Mouse (Mus musculus) heart, embryonic 11.5 days (tissue): ENCODE measurements at regions not wholly inside any gene's neighbourhood (a gene's known extent, or its start where the extent isn't known, plus 50 kb on each side); places are given as distances from the start of the nearest gene placed in this dataset.

ENCODE experiments used
- ATAC-seq: fragments of 200-750 bp; cut with Nextera tagmentation; replicated peaks from 2 replicates; pipeline ENCODE4 v1.8.0; 2017; ENCODE audit warnings: moderate library complexity; ENCODE audit not compliant: insufficient number of reproducible peaks, low FRiP score, low TSS enrichment
- H3K27ac ChIP-seq: fragments of 300-500 bp; sonication (generic); 2 replicates; pipeline ENCODE4 v1.5.1; 2014; ENCODE audit warnings: mild to moderate bottlenecking, low read depth, low read length
- H3K27me3 ChIP-seq: fragments of 300-500 bp; sonication (generic); 2 replicates; pipeline ENCODE4 v1.6.1; 2014; ENCODE audit warnings: mild to moderate bottlenecking, low read length, mixed read lengths; ENCODE audit not compliant: control insufficient read depth, insufficient read depth
- H3K36me3 ChIP-seq: fragments of 300-500 bp; sonication (generic); 2 replicates; pipeline ENCODE4 v1.6.1; 2014; ENCODE audit warnings: mild to moderate bottlenecking, low read length, moderate library complexity, mixed read lengths; ENCODE audit not compliant: control insufficient read depth, insufficient read depth
- H3K4me1 ChIP-seq: fragments of 300-500 bp; sonication (generic); 2 replicates; pipeline ENCODE4 v1.6.1; 2014; ENCODE audit warnings: low read length; ENCODE audit not compliant: control insufficient read depth, insufficient read depth
- H3K4me2 ChIP-seq: fragments of 300-500 bp; sonication (generic); 2 replicates; pipeline ENCODE4 v1.6.1; 2014; ENCODE audit warnings: mild to moderate bottlenecking, moderate library complexity
- H3K4me3 ChIP-seq: fragments of 300-500 bp; sonication (generic); 2 replicates; pipeline ENCODE4 v1.5.1; 2014; ENCODE audit warnings: low read depth, low read length
- H3K9ac ChIP-seq: fragments of 300-500 bp; sonication (generic); 2 replicates; pipeline ENCODE4 v1.6.1; 2014; ENCODE audit warnings: mild to moderate bottlenecking, low read depth, low read length, moderate library complexity
- H3K9me3 ChIP-seq: fragments of 300-500 bp; sonication (generic); replicated peaks from 2 replicates; pipeline ENCODE4 v1.6.1; 2016; ENCODE audit warnings: low read length; ENCODE audit not compliant: control insufficient read depth
- WGBS: fragments of 180-500 bp; shearing (Covaris S2); extraction: QIAGEN DNeasy Blood & Tissue Kit; methylation state at CpG from one replicate; pipeline ENCODE4 v1.1.7; 2014; ENCODE audit not compliant: insufficient replicate concordance; 5-methylcytosine and 5-hydroxymethylcytosine counted together

DNA sequence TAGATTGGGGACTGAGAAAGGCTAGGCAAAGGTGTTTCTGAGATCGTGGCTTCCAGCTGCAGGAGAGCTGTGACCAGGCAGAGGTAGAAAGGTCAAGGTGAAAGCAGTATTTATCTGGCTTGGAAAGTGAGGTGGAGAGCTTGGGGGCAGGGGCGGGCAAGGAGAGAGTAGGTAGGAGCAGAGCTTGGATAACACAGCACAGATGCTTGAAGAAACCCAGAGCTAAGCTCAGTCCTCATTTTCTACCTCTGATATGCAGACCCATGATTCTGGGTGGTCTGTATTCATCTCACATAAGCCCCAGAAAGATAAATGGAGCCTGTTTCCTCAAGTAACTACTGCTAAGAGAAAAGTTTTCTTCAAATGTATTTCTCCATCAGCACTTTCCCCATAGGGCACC lies 375.3 kb downstream of the Mllt3 start:
- Histone ChIP-seq H3K9ac (no peak overlapping the region), H3K4me3 (no peak overlapping the region), H3K4me1 (peaks cover 27% of the 10 kb centered on the region), H3K27ac (peak overlapping the region; percentile 70), H3K4me2 (peak overlapping the region; percentile 37), H3K9me3 (no peaks in the 10 kb centered on the region), H3K36me3 (no peaks in the 10 kb centered on the region), H3K27me3 (no peaks in the 10 kb centered on the region)
- 15% methylated on average over 2 of the region's 2 CpGs for whole genome bisulfite sequencing
- ATAC-seq: 0 out of 2 replicates have a peak, but pooled peaks have one; percentile 7

DNA sequence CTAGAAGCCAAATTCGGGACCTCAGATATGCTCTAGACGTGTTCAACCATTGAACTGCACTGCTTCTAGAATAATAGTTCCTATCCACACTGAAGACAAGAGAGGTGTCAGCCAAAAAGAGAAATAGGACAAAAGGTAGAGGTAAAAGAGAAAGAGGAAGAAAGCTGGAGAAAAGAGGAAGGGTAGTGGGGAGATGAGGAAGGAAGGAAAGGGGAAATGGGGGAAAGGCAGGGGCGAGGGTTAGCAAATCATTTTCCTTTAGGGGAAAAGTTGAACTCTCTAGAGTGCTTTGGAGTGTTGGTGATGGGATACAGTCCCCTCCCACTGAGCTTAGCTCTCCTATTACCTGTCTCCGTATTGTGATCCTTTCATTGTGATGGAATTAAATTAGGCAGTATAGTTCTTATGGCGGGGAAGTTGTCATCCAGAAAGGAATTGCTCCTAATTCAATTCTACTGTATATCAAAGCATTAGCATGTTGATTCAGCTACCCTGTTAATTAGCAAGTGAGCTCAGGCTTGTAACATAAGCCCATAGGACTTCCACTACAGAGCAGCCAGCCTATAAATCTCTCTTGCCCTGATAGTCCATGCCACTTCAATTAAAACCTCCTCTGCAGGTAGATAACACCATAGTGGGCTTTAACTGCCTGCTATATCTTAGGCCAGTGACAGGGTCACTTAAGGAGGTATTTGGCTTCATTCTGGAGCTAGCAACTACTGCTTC lies 379.6 kb downstream of the Mllt3 start:
- 66% methylated on average over 5 of the region's 5 CpGs for WGBS
- no peak overlapping the region for H3K9ac ChIP-seq
- no peak for ATAC-seq

DNA sequence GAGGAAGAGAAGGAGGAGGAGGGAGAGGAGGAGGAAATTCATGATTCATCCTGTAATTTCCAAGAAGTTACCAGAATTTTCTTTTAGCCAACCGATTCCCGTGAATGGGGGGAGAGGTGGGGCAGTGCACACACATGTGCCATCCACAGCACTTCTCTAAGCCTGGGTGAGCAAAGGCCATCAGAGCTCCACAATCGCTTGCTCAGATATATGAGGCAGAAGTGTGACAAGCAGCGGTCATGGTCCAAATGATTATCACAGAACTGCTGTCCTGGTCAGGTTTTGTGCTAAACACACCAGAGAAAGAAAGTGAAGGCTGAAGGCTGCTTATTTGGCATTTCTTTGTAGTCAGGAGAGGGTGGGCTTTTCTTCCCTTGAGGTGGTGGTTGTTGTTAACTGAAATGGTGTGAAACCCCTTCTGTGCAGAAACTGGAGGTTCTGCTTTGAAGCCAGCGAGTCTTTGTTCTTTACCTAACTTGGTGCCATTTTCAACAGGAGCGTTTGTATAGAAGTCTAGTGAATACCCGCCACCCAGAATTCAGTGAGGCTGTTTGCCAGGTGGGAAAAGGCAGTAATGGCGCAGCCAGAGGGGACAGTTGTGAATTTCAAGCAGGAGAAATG lies 380.7 kb downstream of the Mllt3 start:
- Histone ChIP-seq H3K9ac (no peak overlapping the region), H3K36me3 (no peaks in the 10 kb centered on the region), H3K27ac (no peak overlapping the region), H3K4me1 (peaks cover 8% of the 10 kb centered on the region), H3K27me3 (no peaks in the 10 kb centered on the region), H3K4me3 (no peak overlapping the region), H3K4me2 (no peak overlapping the region), H3K9me3 (no peaks in the 10 kb centered on the region)
- no peak for ATAC-seq
- 75% methylated on average over 8 of the region's 8 CpGs for whole genome bisulfite sequencing

More for the DNA sequence above, 379.6 kb downstream of the Mllt3 start:
- Histone ChIP-seq H3K4me3 (no peak overlapping the region), H3K9me3 (no peaks in the 10 kb centered on the region), H3K36me3 (no peaks in the 10 kb centered on the region), H3K27ac (no peak overlapping the region), H3K4me1 (peaks cover 17% of the 10 kb centered on the region), H3K27me3 (no peaks in the 10 kb centered on the region), H3K4me2 (no peak overlapping the region)

DNA sequence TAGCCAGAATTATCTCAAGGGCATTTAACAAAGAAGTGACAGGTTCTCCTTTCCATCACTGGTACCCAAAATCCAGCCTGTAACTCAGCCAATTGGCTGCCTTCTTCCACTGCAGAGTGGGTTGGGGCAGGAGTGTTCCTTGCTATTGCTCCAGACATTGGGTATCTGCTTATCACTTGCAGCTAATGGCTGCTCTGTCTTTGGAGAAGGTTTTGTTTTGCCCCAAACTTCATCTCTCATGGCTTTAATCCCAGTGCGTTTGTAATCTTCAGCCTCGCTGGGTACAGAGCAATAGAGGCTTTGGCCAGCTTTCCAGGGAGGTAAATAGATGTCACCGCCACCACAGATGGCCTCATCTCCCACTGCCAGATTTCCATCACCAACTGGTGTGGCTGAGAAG lies 381.9 kb downstream of the Mllt3 start:
- Histone ChIP-seq H3K4me2 (no peak overlapping the region), H3K9me3 (no peaks in the 10 kb centered on the region), H3K36me3 (no peaks in the 10 kb centered on the region), H3K9ac (no peak overlapping the region), H3K27ac (no peak overlapping the region), H3K4me1 (peaks cover 4% of the 10 kb centered on the region; the same call in 1 of the 2 replicates), H3K27me3 (no peaks in the 10 kb centered on the region), H3K4me3 (no peak overlapping the region)
- WGBS: 71% methylated on average over 3 of the region's 3 CpGs
- ATAC-seq: no peak

DNA sequence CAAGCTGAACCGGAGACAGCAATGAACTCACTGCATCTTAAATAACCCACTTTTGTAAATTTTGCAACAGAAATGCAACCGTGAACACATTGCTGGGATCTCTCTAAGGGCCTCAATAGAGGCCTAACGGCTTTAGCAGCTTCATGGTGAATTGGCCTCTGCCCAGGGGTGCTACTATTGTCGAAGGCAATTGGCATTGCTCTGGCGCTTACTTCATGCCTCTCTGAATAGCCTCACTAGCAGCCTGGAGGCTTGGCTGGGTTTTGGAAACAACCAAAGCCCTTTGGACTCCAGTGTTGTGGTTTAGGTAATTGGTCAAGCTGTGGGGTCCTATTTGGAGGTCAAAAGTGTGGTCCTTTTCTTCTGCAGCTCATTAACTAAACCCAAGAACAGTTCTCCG lies 382.3 kb downstream of the Mllt3 start:
- Histone ChIP-seq H3K4me2 (no peak overlapping the region), H3K27ac (no peak overlapping the region), H3K4me1 (peaks cover 4% of the 10 kb centered on the region; the same call in 1 of the 2 replicates), H3K36me3 (no peaks in the 10 kb centered on the region), H3K9me3 (no peaks in the 10 kb centered on the region), H3K27me3 (no peaks in the 10 kb centered on the region), H3K4me3 (no peak overlapping the region), H3K9ac (no peak overlapping the region)
- 63% methylated on average over 6 of the region's 6 CpGs for WGBS
- no peak for ATAC-seq

DNA sequence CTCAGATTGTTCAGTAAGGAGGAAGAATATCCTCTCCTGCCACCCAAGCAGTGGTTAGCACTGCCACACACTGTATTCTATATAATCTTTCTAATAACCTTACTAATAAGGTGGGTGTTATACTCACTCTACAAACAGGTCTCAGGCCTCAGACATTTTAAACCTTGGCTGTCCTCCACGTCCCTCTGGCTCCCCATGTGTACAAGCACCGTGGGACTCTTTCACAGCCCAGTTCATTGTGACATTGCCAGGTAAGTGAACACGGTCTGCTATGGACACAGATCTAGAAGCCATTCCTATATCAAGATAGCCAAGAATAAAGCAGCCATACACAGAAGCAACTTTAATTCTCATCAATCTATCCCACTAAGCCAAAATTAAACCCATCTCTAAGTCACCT lies 382.8 kb downstream of the Mllt3 start:
- Histone ChIP-seq H3K27me3 (no peaks in the 10 kb centered on the region), H3K9ac (no peak overlapping the region), H3K27ac (no peak overlapping the region), H3K9me3 (no peaks in the 10 kb centered on the region), H3K4me1 (peaks cover 4% of the 10 kb centered on the region; the same call in 1 of the 2 replicates), H3K4me2 (no peak overlapping the region), H3K36me3 (no peaks in the 10 kb centered on the region), H3K4me3 (no peak overlapping the region)
- no peak for ATAC-seq
- WGBS: 85% methylated on average over 3 of the region's 3 CpGs

DNA sequence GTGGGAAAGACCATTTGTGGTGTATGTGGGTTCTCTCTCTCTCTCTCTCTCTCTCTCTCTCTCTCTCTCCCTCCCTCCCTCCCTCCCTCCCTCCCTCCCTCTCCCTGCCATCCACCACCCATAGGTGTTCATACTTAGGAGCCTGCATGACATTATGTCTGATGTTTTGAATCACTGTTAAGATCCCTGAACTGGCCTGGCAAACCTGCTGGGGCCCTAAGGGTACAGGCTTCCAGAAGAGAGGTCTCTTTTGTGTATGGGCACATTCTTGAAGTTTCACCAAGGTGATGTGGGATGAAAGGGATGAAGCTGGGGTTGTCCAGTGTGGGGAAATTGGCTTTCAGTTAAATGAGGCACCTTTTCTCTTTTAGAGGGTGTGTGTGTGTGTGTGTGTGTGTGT lies 384.2 kb downstream of the Mllt3 start:
- Histone ChIP-seq H3K9me3 (no peaks in the 10 kb centered on the region), H3K4me1 (peaks cover 4% of the 10 kb centered on the region; the same call in 1 of the 2 replicates), H3K36me3 (no peaks in the 10 kb centered on the region), H3K27ac (no peak overlapping the region), H3K4me2 (peak overlapping the region; percentile 74), H3K27me3 (no peaks in the 10 kb centered on the region), H3K9ac (peak overlapping the region; percentile 62; the same call in 1 of the 2 replicates), H3K4me3 (no peak overlapping the region)
- no peak for ATAC-seq

DNA sequence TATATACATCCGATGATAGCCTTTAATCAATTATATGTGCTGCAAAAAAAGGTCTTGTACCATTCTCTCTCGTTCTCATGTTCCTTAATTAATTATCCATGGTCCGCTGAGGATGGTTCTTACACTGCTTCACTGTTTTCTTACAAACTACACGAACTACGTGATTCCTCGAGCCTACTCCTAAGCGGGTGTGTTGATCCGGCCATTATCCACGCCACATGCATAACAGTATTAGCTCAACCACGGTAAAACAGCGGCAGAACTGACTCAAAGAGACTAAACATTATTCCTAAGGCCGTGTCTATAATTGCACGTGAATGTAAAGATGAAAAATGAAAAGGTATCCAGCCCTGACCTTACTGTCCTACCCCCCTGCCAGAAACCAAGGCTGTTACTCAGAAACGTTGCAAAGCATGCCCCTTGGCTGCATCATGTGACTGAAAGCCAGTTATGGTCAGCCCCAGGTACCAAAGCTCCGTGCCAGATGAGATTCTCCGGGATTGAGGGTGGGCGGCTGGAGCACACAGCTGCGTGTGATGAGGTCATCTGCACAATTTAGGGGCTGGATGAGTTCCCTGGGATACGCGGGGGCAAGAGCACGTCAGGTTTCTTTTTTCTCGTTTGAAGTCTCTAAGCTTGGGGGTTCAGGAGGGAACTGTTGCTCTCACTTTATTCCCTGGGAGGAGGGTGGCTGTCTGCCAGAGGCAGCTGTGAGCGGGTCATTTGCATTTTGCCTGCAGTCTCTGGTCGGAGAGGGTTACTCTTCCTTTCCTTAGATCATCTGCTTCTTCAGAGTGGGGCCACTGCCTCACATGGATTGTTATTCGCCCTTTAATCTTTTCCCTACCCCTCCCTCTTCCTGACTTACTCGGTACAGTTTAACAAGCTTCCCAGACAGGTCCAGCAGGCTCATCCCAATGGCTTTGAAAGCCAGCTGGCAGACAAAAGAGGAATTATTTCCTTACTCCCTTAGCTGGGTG lies 384.9 kb downstream of the Mllt3 start:
- H3K4me1 ChIP-seq: peaks cover 4% of the 10 kb centered on the region; the same call in 1 of the 2 replicates
- peak overlapping the region; percentile 62 for H3K9ac ChIP-seq
- H3K36me3 ChIP-seq: no peaks in the 10 kb centered on the region
- no peaks in the 10 kb centered on the region for H3K27me3 ChIP-seq
- H3K4me2 ChIP-seq: peak overlapping the region; percentile 74
- ATAC-seq: 0 out of 2 replicates have a peak, but pooled peaks have one; percentile 35
- peak overlapping the region; percentile 36 for H3K4me3 ChIP-seq
- H3K9me3 ChIP-seq: no peaks in the 10 kb centered on the region
- H3K27ac ChIP-seq: peak overlapping the region; percentile 18; the same call in 1 of the 2 replicates
- 18% methylated on average over 26 of the region's 26 CpGs for WGBS
